Mouse (Mus musculus) megakaryocyte-erythroid progenitor cell, adult 5-6 weeks (primary cell): ENCODE measurements around the gene Gm3072. TPM values are rescaled to one million over a fixed set of nuclear protein-coding genes. Genes with fewer than 3 reads are reported as not detected.
"Not testable (repeated sequence)": the region's sequence is repeated elsewhere in the genome, so short reads cannot be mapped to it uniquely, and the experiment has no call there.

Source experiments
- ATAC-seq: replicated peaks from 2 replicates; pipeline ENCODE4 v1.8.0; 2016; ENCODE audit warnings: mild to moderate bottlenecking, inconsistent platforms; ENCODE audit not compliant: severe bottlenecking, poor library complexity, low FRiP score, low TSS enrichment
- total RNA-seq, 2 experiments: library from RNA; stranded (forward) in 1 of 2; stranded (reverse) in 1 of 2; fragments of 200-1000, 215-1000 nt in 1 of 2; fragments of >200 nt in 1 of 2; fragmentation: Nextera tagmentation in 1 of 2; gene quantifications; 2 replicates each; pipeline ENCODE4 v1.2.3; 2014 to 2017

Gm3072 gene
- not detected in 2 replicates for total RNA-seq (2014; fragmentation: Nextera tagmentation)
- not detected in 2 replicates for total RNA-seq (2017)

DNA sequence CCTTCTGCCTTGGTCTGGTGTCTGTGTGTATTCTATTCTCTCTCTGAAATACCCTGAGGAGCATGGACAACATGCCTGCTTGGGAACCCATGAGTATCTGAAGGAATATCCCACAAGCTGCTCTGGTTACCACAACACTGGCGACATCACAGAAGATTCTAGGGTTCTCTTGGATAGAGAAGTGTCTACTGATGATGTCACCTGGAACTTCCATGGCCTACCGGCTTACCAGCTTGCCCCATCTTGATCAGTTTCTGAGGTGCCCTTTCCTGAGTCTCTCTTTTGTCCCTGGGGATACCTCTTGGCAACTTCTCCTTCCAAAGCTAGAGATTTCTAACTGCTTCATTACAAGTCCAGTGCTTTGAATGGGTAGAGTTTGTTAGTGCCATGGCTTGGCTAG, at the start of gene Gm3072:
Gene Gm3072, minus strand, starts transcription at position 101 of the 400 bp plus-strand sequence.
- ATAC-seq, result not testable (repeated sequence)

DNA sequence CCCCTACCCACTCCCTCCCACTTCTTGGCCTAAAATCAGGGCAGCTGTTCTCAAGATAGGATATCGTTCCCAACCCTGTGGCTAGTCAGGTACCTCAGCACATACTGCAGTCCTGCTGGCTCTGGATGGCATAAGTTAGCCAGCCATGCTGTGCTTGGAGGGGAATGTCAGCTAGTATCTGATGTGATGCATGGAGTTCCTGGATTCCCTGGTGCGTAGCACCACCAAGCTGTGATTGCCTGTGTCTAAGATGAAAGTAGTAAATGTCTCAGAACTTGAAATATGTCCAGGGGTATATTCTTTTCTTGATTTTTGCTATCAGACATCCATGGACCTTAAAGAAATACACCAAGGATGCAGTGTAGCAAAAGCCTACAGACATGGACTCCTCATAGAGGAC, 23.8 kb upstream of the Gm3072 start:
- ATAC-seq, result not testable (repeated sequence)

DNA sequence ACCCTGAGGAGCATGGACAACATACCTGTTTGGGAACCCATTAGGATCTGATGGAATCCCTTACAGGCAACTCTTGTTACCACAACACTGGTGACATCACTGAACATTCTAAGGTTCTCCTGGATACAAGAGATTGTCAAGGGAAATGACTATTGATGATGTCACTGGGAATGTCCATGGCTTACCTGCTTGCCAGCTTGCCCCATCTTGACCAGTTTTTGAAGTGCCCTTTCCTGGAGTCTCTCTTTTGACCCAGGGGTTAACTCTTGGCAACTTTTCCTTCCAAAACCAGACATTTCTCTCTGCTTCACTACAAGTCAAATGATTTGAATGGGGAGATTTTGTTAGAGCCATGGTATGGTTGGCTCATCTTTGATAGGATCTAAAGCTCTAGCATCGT, 22.0 kb upstream of the Gm3072 start, which contains the start of gene Gm3676:
Gene Gm3676, minus strand, starts transcription at position 101 of the 400 bp plus-strand sequence.
- ATAC-seq, result not testable (repeated sequence)

DNA sequence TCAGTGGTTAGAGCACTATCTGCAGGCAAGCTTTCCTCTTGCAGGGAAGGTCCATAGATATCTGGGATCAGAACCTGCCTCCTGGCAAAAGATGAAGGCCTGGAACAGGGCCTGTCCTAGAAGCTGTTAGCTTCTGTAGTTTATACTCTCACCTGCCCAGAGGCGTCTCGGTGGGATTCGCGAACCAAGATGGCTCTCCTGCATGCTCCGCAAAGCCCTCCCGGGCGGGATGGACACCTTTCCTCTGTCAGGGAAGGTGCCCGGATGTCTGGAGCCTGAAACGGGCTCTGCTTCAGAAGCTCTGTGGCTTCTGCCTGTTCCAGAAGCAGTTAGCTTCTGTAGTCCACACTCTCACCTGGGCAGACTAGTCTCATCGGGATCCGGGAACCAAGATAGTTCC, 5.7 kb upstream of the Gm3072 start:
- not testable (repeated sequence) for ATAC-seq

DNA sequence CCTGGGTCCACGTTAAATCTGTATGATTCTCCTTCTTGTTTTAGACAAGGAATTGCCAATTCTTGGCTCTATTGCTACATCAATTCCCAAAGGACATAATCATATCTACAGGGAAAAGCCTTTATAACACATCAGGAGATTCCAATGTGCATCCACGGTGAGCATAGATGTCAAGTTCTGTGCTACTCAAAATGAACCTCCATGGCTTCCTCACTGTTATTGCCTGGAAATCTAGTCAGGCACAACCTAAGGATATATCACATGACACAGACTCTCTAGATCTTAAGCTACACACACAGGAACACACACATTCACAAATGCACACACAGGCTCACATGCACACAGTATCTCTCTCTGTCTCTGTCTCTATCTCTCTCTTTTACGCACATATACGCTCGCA, 1.9 kb downstream of the Gm3072 start:
- not testable (repeated sequence) for ATAC-seq

DNA sequence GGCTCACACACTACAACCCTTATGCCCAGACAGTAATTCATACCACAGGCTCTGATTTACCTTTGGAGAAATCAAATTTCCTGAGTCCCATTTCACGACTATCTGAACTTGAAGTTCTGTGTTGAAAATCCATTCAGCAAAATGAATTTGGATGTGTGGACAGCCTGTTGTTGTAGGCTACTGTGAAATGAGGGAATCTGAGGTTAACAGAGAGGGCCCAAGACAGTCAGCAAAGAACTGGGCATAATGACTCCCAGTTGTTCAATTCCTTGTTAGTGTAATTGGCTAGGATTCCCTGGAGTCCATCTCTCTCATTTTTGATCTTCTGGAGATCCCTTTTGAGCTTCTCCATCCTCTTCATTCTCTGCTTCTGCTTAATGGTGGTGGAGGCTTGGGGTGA, 13.7 kb downstream of the Gm3072 start:
- not testable (repeated sequence) for ATAC-seq

DNA sequence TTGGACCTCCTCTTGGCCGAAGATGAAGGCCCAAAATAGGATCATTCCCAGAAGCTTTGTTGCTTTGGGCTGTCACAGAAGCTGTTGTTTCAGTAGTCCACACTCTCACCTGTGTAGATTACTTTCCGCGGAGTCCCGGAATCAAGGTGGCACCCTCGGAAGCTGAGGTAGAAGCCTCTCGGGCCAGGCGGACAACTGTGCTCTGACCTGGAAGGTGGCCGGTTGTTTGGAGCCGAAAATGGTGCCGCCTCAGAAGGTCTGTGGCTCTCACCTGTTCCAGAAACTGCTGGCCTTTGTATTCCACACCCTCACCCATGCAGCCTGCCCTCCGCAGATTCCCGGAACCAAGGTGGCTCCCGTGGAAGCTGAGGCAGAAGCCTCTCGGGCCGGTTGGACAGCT, 23.5 kb downstream of the Gm3072 start:
- ATAC-seq, result not testable (repeated sequence)

DNA sequence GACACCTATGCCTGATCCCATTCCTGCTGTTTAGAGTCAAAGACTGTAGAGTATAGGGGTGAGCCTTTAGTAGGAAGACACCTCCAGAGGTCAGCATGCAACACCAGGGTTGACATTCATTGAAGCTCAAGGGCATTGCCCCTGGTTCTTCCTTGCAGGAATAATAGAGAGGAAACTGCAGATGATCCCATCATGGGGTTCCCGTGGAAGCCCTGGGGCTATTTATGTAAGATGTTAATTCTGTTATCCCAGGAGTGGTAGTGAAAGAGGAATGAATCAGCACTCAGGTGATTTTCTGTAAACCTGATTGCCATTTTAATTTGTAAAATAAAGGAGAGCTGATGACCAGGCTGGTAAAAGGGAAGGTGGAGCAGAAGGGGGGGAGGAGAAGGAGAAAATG, 38.1 kb downstream of the Gm3072 start:
- not testable (repeated sequence) for ATAC-seq

DNA sequence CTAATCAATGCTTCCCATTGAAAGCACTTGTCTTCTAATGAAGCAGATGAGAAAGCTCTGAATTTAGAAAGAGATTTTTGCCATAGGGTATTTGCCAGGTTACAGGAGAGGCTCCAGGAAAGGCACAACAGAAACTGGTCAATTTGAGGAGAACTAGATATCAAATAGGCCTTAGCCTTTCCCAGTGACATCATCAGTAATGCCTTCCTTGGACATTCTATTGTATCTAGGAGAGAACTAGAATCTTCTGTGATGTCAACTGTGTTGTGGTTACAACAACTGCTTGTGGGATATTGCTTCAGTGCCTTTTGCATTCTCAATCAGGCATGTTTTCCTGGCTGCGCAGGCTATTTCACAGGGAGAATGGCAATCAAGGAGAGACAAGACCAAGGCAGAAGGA, 51.5 kb downstream of the Gm3072 start, which contains the start of gene 1700049E17Rik2:
Gene 1700049E17Rik2, plus strand, starts transcription at position 301 of the 400 bp plus-strand sequence.
- not testable (repeated sequence) for ATAC-seq

Other genes with a start within 250 kb of the Gm3072 start
- not detected in 2 replicates for gene Gm7945, start 238.2 kb downstream of the Gm3072 start, total RNA-seq (2014; fragmentation: Nextera tagmentation)
- not detected in 2 replicates for gene Gm7945, start 238.2 kb downstream of the Gm3072 start, total RNA-seq (2017)
- not detected in 2 replicates for gene Gm6482, start 216.3 kb downstream of the Gm3072 start, total RNA-seq (2014; fragmentation: Nextera tagmentation)
- not detected in 2 replicates for gene Gm6482, start 216.3 kb downstream of the Gm3072 start, total RNA-seq (2017)
- gene Gm7954, start 171.1 kb downstream of the Gm3072 start, total RNA-seq (2014; fragmentation: Nextera tagmentation), result not detected in 2 replicates
- gene Gm7954, start 171.1 kb downstream of the Gm3072 start, total RNA-seq (2017), result not detected in 2 replicates
- not detected in 2 replicates for gene Gm3486, start 135.1 kb downstream of the Gm3072 start, total RNA-seq (2014; fragmentation: Nextera tagmentation)
- gene Gm3486, start 135.1 kb downstream of the Gm3072 start, total RNA-seq (2017), result not detected in 2 replicates
- gene Gm7970, start 69.0 kb downstream of the Gm3072 start, total RNA-seq (2014; fragmentation: Nextera tagmentation), result not detected in 2 replicates
- not detected in 2 replicates for gene Gm7970, start 69.0 kb downstream of the Gm3072 start, total RNA-seq (2017)
- not detected in 2 replicates for gene 1700049E17Rik2, start 51.4 kb downstream of the Gm3072 start, total RNA-seq (2014; fragmentation: Nextera tagmentation)
- not detected in 2 replicates for gene 1700049E17Rik2, start 51.4 kb downstream of the Gm3072 start, total RNA-seq (2017)
- not detected in 2 replicates for gene Gm3676, start 21.9 kb upstream of the Gm3072 start, total RNA-seq (2014; fragmentation: Nextera tagmentation)
- not detected in 2 replicates for gene Gm3676, start 21.9 kb upstream of the Gm3072 start, total RNA-seq (2017)
- not detected in 2 replicates for gene Gm8068, start 77.3 kb upstream of the Gm3072 start, total RNA-seq (2014; fragmentation: Nextera tagmentation)
- not detected in 2 replicates for gene Gm8068, start 77.3 kb upstream of the Gm3072 start, total RNA-seq (2017)
- gene Gm7929, start 126.0 kb upstream of the Gm3072 start, total RNA-seq (2014; fragmentation: Nextera tagmentation), result not detected in 2 replicates
- not detected in 2 replicates for gene Gm7929, start 126.0 kb upstream of the Gm3072 start, total RNA-seq (2017)
- not detected in 2 replicates for gene Gm47189, start 147.8 kb upstream of the Gm3072 start, total RNA-seq (2014; fragmentation: Nextera tagmentation)
- not detected in 2 replicates for gene Gm47189, start 147.8 kb upstream of the Gm3072 start, total RNA-seq (2017)